Mouse (Mus musculus): ENCODE measurements around the gene Lrrtm4. TPM values are rescaled to one million over a fixed set of nuclear protein-coding genes. Genes with fewer than 3 reads are reported as not detected.

Lrrtm4 gene
- total RNA-seq (2014; fragmentation: Nextera tagmentation), result not detected in 2 replicates
- not detected in 2 replicates for total RNA-seq (2017)

DNA sequence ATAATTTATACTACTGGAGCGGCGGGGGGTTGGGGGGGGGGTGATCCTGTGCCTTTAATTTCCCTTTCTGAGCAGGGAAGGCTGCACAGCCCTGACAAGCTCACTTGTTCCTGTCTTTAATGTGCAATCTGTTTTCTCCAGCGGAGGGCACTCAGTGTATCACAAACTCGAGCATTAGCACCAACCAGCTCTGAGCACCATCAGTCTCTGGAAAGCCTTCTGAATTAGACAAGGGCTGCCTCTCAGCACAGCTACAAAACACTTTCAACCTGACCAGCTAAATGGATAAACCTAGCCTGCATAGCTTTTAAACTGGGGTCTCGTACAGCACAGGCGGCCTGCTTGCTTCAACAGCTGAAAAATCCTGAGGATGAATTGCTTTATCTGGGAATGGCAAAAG, at the start of gene Lrrtm4:
Lrrtm4 (plus strand) TSS at position 113 of the 400 bp plus-strand sequence.
- ATAC-seq (replicated peaks; ENCODE audit: low FRiP score, low TSS enrichment, poor library complexity, severe bottlenecking), result no peak

DNA sequence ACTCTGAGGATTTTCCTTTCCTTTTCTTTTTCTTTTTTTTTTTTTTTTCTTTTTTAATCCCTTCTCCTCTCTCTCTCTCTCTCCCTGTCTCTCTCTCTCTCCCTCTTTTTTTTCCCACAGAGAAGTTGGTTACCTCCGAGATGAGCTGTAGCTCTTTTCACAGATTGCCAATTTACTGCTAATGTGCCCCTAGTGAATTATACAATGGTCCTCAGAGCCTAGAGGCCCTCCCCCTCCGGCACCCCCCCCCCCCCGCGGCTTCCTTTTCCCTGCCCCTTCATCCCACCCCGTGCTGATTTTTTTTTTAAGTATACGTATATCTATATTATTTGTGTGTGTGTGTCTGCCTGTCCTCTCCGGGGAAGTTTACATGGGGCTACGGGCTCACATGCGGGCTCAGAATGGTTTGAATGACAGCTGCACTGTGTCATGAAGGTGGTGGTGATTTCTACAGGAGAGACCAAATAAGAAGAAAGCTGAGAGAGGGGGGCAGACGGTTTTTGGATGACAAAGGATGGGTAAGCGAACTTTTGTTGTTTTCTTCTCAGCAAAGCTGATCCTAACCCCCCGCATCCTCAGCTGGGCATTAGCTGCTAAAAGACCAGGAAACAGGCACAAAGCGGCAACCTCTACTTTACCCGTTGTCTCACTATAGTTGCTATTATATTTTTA, 648 bp downstream of the Lrrtm4 start:
- no peak for ATAC-seq (replicated peaks; ENCODE audit: low FRiP score, low TSS enrichment, poor library complexity, severe bottlenecking)

DNA sequence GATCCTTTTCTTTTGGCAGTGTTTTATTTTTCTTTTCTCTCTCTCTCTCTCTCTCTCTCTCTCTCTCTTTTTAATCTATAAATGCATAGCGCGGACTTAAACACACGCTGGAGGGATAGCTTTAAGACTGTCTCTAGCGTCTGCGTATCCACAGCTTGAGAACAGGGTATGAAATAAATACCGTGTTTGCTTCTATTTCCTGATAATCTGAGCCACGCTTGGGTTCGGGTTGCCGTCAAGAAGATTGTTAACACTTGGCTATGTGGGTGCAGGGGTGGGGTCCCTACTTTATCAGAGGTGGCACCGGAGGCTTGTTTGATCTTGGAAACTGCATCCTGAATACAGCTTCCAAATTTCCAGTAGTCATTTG, 1.2 kb downstream of the Lrrtm4 start:
- ATAC-seq (replicated peaks; ENCODE audit: low FRiP score, low TSS enrichment, poor library complexity, severe bottlenecking), result no peak

DNA sequence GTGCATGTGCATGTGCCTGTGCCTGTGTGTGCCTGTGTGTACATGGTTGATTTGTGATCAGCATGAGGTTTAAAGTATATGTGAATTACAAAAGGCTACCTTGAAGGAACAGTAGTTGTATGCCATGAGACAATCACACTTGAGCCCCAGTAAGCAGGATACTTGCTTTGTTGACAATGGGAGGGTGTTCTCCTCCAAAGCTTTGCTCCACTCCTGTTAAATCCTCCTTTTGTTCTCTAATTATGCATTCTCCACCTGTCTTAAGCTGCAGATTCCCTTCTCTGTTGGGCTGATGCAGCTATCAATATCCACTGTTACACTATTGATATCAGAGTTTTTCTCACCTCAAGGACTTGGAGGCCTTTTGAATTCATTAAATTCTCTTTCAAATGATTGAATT, 38.2 kb downstream of the Lrrtm4 start:
- ATAC-seq (replicated peaks; ENCODE audit: low FRiP score, low TSS enrichment, poor library complexity, severe bottlenecking), result no peak

DNA sequence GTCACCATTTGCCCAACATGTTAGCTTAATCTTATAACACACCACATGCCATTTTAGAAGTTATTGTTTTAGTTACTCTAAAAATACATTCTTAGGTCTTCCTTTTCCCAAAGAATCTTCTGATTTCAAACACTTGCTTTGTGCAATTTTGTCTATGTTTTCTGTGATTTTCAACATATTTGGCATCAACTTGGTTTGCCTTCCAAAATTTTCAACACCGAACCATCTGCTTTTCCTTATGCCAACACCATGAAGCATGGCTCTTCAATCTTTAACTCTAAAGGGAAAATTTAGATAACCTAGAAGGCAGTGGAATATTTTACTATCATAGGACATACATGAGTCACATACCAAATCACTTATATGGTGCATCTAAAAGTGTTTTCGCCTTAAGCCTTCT, 59.3 kb downstream of the Lrrtm4 start:
- ATAC-seq (replicated peaks; ENCODE audit: low FRiP score, low TSS enrichment, poor library complexity, severe bottlenecking), result no peak

DNA sequence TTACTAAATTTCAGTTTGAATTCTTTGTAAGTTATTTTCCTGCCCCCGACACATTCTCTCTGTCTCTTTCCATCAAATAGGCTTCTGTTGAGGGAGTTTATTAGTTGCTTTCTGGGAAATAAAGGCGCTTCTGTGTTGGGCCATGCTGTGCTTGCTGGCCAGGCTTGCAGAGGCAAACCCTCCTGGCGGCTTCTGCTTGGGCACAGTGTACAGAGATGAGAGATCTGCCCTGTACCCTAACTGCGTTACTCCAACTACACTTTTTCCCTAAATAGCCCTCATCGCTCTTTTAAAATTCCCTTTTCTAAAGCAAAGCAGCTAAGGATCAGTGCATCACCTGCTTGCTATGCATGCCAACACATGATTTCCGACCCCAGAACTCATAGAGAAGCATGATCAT, 60.6 kb downstream of the Lrrtm4 start:
- no peak for ATAC-seq (replicated peaks; ENCODE audit: low FRiP score, low TSS enrichment, poor library complexity, severe bottlenecking)

DNA sequence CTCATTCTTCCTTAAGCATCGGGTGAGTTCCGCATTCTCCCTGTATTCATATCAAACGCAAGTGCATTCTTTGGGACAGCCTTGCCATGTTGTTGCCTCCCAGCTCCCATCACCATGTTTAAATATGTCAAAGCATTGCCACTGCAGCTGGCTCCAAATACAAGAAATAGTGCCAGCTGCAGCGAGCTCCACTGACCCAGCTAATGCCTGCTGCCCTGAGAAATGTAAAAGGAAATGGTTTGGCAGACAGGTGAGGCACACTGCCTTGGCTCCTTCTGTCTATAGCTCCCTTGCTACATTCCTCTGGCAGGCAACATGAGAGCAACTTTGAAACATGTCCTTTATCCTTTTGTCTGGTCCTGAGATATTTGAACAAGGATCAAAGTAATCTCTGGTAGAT, 76.2 kb downstream of the Lrrtm4 start:
- ATAC-seq (replicated peaks; ENCODE audit: low FRiP score, low TSS enrichment, poor library complexity, severe bottlenecking), result no peak

DNA sequence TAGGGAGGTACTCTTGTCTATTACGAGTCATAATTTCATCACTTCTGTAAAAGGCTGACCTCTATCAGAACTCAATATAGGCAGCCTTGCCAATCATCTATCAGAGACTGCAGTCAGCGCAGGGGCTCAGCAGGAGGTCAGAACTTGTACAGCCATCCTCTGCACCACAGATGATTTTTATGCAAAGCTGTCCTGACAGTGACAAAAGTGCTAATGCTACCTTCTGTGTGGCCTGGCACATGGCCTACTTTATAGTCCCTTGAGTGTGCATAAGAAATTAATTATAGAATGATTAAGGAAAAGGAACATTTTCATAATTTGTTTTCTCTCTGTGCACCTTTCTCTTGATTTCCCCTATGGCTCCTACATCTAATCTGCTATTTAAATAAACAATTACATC, 86.7 kb downstream of the Lrrtm4 start:
- no peak for ATAC-seq (replicated peaks; ENCODE audit: low FRiP score, low TSS enrichment, poor library complexity, severe bottlenecking)

DNA sequence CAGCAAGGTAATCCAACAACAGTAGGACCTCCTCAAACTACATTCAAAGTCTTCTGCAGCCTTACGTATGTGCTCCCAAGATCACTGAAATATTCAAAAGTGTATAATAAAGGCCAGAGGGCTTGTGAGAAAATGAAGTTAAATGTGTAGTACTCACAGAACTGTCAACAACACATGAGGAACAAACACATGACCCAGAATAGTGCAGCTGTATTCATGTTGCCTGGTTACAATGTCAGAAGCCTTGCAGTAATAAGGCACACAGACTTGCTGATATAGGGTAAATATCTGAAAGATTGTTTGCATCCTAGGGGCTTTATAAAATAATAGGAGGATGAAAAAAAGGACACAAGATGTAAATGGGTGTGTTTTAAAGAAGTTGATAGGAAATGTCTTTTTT, 87.2 kb downstream of the Lrrtm4 start:
- ATAC-seq (replicated peaks; ENCODE audit: low FRiP score, low TSS enrichment, poor library complexity, severe bottlenecking), result no peak

DNA sequence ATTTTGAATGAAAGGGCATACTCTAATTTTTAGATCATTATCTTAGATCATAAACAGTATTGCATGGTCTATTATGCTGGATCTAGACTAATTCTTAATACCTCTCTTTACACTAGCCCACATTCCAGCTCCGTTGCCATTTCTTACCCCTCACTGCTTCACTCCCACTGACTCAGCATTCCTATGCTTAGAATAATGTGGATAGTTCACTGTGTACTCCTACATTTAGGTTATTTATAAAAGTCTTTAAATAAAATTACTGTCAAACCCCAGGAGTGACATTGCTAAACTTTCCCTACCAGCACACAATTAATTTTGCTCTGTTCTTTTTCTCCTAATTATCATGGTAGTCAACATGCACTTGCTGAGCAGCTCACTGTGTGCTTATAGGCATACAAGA, 107.7 kb downstream of the Lrrtm4 start:
- ATAC-seq (replicated peaks; ENCODE audit: low FRiP score, low TSS enrichment, poor library complexity, severe bottlenecking), result no peak

DNA sequence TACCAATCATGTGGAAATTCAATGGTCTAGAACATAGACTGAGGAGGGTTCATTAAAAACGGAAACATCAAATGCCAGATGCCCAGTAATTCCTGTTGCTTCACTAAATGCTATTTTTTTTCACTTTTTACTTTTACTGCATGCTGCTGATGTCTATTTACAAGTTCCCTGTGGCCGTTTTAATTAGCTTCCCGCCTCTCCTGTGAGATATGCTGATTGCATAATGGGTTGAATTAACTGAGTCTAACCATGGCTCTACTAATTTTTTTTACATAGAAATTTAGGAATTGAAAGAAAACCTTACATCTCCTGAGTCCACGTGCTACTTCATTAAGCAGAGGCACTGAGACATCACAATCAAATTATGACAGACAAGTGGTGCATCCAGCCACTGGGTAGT, 143.9 kb downstream of the Lrrtm4 start:
- ATAC-seq (replicated peaks; ENCODE audit: low FRiP score, low TSS enrichment, poor library complexity, severe bottlenecking), result no peak

DNA sequence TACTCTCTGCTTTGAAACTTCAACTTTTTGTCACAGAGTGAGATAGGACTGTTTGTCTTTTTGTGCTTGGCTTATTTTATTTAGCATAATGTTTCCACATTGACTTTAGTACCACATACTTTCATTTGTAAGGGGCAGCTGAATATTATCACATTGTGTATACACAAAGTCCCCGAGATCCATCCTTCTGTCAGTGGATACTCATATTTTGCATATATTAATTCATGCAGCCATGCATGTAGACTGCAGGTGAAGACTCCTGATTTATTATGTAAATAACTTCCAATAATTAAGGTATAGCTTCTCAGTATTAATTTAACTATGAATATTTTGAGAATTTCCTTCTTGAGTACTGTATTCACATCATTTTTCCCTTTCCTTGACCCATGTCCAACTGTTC, 163.2 kb downstream of the Lrrtm4 start:
- no peak for ATAC-seq (replicated peaks; ENCODE audit: low FRiP score, low TSS enrichment, poor library complexity, severe bottlenecking)

DNA sequence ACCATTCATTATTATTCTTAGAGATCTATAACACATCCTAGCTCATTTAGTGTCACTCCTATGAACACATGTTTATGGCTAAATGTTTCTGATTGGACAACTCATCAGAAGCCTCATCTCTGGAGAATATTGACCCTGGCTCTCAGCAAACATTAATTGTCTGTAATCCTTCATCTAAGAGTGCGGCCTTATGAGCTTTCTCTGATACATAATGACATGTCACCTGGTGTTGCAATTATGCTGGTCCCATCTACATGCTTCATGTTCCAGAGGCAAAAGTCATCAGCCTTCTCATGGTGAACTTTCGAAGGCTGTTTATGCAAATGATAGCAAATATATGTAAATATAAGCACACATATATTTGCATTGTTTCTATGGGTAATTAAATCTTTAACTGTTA, 163.7 kb downstream of the Lrrtm4 start:
- ATAC-seq (replicated peaks; ENCODE audit: low FRiP score, low TSS enrichment, poor library complexity, severe bottlenecking), result no peak

DNA sequence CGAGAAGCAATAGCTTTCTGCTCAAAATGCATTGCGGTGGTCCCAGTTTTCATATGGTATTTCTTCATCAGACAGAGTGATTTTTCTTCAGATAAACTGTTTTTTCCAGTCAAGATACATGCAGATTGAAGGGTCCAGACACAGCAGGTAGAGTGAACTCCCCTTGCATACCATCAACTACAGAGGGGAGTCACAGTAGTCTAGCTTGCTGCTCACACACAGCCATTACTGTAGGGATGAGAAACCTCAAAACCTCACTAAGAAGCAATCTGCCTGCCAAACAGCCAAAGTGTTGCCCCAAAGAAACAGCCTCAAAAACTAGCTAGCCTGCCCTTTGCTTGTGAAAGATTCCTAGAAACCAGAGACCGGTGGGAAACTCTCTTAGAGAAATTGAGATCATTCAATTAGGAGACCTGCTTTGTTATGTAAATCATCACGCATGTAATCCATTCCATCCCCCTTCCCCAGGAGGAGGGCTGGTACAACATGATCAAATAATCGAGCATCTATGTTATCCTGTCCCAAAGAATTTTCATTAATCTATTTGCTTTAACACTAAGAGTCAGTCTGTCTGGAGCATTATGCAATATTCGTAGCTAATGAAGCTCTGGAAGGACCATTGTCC, 166.9 kb downstream of the Lrrtm4 start:
- no peak for ATAC-seq (replicated peaks; ENCODE audit: low FRiP score, low TSS enrichment, poor library complexity, severe bottlenecking)

DNA sequence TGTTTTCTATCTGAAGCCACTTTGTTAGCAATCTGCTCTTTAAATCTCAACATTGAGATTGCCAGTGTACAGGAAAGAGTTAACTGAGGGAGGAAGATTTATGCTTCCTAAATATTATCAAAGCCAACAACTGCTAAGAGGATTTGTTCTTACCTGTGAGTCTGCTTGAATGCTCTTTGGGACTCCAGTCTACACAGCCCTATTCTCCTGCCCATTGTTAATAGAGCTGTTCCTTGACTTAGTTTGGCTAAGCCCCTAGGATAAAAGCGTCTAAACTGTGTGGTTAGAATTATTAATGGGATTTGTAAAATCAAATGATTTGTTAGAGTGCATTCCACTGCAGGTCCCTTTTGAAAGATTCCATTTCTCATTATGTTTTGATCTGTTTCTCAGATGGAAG, 168.1 kb downstream of the Lrrtm4 start:
- ATAC-seq (replicated peaks; ENCODE audit: low FRiP score, low TSS enrichment, poor library complexity, severe bottlenecking), result no peak

DNA sequence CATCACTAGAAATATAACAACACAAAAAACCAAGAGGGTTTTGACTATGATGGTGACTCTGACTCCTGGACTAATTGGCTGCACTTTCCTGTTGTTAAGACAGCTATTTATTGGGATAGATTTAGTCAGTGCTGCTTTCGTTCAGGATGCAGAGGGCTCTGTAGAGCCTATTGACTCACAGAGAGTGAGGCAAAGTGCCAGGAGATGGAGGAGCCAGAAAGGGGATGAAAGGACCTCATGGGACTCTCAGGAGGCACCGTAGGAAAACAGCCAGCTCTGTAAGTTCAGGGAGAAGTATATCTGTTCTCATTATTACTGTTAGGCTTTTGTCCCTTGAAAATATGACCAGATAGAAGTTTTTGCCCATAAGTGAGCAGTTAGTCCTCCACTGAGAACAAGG, 190.8 kb downstream of the Lrrtm4 start:
- no peak for ATAC-seq (replicated peaks; ENCODE audit: low FRiP score, low TSS enrichment, poor library complexity, severe bottlenecking)

DNA sequence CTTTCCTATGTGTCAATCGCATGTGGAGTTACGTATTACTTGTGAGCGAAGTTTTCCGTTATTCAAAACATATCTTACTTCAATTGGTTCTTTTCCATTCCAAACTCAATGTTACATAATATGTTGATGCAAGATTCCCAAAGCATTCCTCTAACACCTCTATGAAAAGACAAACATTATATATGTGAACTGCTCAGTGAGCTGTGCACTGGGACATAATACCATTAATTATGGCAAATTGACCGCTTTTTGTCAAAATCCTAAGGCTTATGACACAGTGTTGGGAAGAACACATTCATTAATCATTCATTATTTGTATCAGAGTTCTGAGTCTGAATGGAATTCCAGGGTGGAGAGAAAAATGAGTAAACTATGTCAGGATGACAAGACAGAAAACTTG, 191.6 kb downstream of the Lrrtm4 start:
- ATAC-seq (replicated peaks; ENCODE audit: low FRiP score, low TSS enrichment, poor library complexity, severe bottlenecking), result no peak

DNA sequence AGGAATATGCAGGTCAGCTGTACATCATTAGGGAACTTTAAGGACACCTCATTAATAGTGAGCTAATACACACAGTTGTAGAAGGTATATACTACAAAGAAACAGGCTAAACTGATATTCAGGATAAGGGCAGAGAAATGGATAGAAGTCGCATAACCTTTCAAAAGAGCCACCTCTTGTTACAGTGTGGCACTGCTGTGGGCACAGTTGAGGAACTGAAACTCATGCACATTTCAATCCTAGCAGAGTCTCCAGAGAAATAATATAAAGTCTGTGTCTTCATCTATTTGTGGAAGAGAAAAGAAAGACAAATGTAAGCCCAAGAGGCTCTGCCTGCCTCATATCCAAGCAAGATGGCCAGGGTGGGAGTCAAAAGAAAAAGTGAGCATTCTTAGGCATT, 242.9 kb downstream of the Lrrtm4 start:
- no peak for ATAC-seq (replicated peaks; ENCODE audit: low FRiP score, low TSS enrichment, poor library complexity, severe bottlenecking)

DNA sequence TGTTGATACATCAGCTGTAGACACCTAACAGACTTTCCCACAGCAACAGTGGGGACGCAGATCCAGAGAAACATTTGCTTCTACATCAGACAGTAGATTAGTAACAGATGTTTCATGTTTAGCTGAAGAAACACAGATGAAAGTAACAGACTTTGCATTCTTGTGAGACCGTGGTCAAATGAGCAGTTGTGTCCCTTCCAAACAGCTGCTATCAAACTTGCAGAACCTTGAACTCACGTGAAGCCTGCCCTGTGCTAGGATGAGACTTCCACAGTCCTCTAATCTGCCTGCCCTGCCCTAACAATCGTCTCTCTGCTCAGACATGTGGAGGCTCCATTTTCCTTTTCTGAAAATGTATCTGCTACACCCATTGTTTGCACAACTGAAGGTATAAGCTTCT, 245.3 kb downstream of the Lrrtm4 start:
- no peak for ATAC-seq (replicated peaks; ENCODE audit: low FRiP score, low TSS enrichment, poor library complexity, severe bottlenecking)

DNA sequence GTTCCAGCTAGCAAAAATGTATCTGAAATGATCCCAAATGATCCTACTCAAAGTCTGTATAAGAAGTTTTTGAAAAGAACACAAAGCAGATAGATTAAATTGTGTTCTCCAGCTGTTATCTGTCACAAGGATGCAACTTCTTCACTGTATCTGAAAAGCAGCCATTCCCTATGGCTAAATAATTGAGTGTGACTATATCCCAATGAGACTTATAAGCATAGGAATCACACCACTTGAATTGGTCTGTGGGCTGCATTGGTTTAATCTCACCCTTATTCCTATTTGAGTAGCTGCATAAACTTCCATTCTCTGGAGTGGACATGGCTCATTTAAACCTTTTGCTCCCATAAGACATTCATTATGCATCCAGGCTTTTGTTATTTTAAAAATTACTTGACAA, 245.9 kb downstream of the Lrrtm4 start:
- ATAC-seq (replicated peaks; ENCODE audit: low FRiP score, low TSS enrichment, poor library complexity, severe bottlenecking), result no peak

DNA sequence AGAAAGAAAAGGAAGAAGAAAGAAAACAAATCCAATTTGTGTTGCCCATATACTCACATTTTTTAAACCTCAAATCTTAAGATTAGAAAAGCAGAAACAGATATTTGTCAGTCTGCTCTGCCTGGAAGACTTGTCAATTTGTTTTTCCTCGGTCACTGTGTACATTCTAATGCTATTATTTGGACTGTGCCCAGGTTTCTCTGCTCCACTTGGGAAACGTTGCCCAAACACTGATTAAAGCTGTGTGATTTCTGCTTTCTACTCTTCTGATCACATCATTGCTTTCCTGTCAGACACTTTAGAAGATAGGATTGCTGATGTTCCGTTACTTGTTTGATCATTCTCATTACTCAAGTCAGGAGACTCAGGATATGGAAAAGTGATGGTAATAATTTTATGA, 247.1 kb downstream of the Lrrtm4 start:
- ATAC-seq (replicated peaks; ENCODE audit: low FRiP score, low TSS enrichment, poor library complexity, severe bottlenecking), result no peak

DNA sequence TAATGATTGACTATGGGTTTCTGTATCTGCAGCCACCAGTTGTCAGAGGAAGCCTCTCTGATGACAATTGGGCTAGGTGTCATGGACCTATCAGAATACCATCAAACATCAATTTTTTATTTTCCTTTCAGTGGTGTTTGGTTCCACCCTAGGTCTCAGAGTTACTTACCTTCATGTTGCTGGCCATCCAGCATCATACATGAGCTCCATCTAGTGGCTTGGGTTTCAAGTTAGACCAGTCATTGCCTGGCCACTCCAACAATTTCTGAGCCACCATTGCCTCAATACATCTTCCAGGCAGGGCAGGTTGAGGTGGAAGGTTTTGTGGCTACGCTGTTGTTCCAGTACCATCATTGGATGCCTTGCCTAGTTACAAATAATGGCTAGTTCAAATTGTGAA, 268.3 kb downstream of the Lrrtm4 start:
- no peak for ATAC-seq (replicated peaks; ENCODE audit: low FRiP score, low TSS enrichment, poor library complexity, severe bottlenecking)

All from megakaryocyte-erythroid progenitor cell, adult 5-6 weeks (primary cell).